Mouse (Mus musculus) C2C12 (cell line): ENCODE data around the gene Mrpl49.

ENCODE experiments used
- CEBPB ChIP-seq: IDR thresholded peaks from one replicate; pipeline ENCODE4 v1.6.1; 2011; ENCODE audit warnings: low read depth, mild to moderate bottlenecking, control low read depth, moderate library complexity
- CTCF ChIP-seq: IDR thresholded peaks from one replicate; pipeline ENCODE4 v1.5.1; 2011; ENCODE audit not compliant: control insufficient read depth, insufficient read depth, insufficient read length
- FOSL1 ChIP-seq: IDR thresholded peaks from one replicate; pipeline ENCODE4 v1.8.0; 2011; ENCODE audit warnings: mild to moderate bottlenecking, low read length; ENCODE audit not compliant: poor library complexity, insufficient read depth, severe bottlenecking
- MAX ChIP-seq: IDR thresholded peaks from one replicate; pipeline ENCODE4 v1.6.1; 2011; ENCODE audit warnings: mild to moderate bottlenecking, control low read depth
- MYOD1 ChIP-seq: IDR thresholded peaks from one replicate; pipeline ENCODE4 v1.6.1; 2011; ENCODE audit warnings: low read depth; ENCODE audit not compliant: control insufficient read depth, insufficient read length
- MYOG ChIP-seq: IDR thresholded peaks from one replicate; pipeline ENCODE4 v1.6.1; 2011; ENCODE audit not compliant: control insufficient read depth, insufficient read length; ENCODE audit errors: extremely low read depth
- USF1 ChIP-seq: IDR thresholded peaks from one replicate; pipeline ENCODE4 v1.6.1; 2011; ENCODE audit warnings: low read depth, mild to moderate bottlenecking, control low read depth, moderate library complexity

GRCm38 (mm10) chr19:6035966-6036585 lies 21.5 kb downstream of the Mrpl49 start:
- TF ChIP-seq CTCF: no peak
- TF ChIP-seq MAX: no peak
- TF ChIP-seq MYOG: no peak
- no peak for TF ChIP-seq CEBPB
- no peak for TF ChIP-seq MYOD1
- no peak for TF ChIP-seq USF1
- no peak for TF ChIP-seq FOSL1
